ENCODE assay signal across 8 mouse cellular contexts in the genomic region with DNA sequence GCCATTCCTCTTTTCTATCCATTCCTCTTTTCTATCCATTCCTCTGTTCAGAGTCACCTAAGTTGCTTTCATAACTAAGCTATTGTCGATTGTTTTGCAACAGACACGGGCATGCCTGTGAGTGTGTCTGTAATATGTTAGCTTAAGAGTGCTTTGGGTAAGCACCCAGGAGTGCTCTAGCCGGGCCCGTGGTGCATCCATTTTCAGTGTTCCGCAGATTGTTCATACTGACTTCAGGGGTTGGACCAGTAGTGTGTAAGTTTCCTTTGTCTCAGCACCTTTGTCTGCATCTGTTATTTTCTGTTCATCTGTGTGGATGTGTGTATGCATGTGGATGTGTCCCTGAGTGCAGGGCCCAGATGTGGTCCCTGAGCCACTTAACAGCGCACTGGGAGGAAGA. TPM values are rescaled to one million over a fixed set of nuclear protein-coding genes. Genes with fewer than 3 reads are reported as not detected.
"Had no signal": no experiment of that assay in that cellular context is flagged by ENCODE, and none has a peak within 500 bp of the region (broad histone marks: within the 10 kb centered on the region; RNA-seq: fewer than 3 reads in every experiment).

No protein-coding gene starts in this region.

- H3K27me3 ChIP-seq: limb, embryonic 13.5 days; liver, embryonic 15.5 days; lung, embryonic 15.5 days had no signal

- H3K4me1 ChIP-seq: limb, embryonic 13.5 days had no signal

- H3K4me3 ChIP-seq: limb, embryonic 13.5 days; liver, embryonic 15.5 days; lung, embryonic 15.5 days had no signal

- H3K27ac ChIP-seq: kidney, postnatal 0 days; limb, embryonic 13.5 days; liver, embryonic 15.5 days; lung, embryonic 15.5 days had no signal

- H3K9ac ChIP-seq: limb, embryonic 13.5 days; liver, embryonic 15.5 days; lung, embryonic 15.5 days had no signal

- H3K4me2 ChIP-seq: limb, embryonic 13.5 days; liver, embryonic 15.5 days; lung, embryonic 15.5 days had no signal

- H3K36me3 ChIP-seq: liver, embryonic 15.5 days had no signal

- H3K9me3 ChIP-seq: limb, embryonic 13.5 days; liver, embryonic 15.5 days; lung, embryonic 15.5 days had no signal

RNA-seq across cellular contexts. Expression of gene Scimp, which starts 34.8 kb away (rescaled TPM):
- total RNA-seq: layer of hippocampus, adult 18-20 months; layer of hippocampus, postnatal 10 days; left cerebral cortex, postnatal 4 days had no signal
- polyA plus RNA-seq: midbrain, embryonic 16.5 days had no signal
